Mouse (Mus musculus): ENCODE data around the gene Ctbp2.

Ctbp2 gene

GRCm38 (mm10) chr7:133008663-133009062 is 115.5 kb downstream of the Ctbp2 start:
- DNase-seq (ENCODE audit: low read depth, low spot score), result no peak

DNA sequence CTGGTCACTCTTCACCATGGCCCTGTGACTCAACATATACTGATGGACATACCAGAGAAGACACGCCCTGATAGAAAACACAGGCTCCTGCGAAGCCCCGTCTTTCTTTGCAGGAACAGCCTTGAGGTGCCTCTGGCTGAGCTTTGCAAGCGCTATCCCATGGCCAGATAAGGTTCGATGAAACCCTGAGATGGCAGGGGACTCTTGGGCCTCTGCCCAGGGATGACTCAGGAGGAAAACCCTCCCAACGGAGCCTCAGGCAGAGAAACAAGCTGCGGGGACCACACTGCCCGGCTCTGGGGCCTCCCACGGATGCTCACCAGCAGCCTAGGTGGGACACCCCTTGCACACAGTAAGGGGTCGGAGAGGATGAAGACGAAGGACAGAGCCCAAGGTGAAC is 116.8 kb downstream of the Ctbp2 start:
- no peak for DNase-seq (ENCODE audit: low read depth, low spot score)

DNA sequence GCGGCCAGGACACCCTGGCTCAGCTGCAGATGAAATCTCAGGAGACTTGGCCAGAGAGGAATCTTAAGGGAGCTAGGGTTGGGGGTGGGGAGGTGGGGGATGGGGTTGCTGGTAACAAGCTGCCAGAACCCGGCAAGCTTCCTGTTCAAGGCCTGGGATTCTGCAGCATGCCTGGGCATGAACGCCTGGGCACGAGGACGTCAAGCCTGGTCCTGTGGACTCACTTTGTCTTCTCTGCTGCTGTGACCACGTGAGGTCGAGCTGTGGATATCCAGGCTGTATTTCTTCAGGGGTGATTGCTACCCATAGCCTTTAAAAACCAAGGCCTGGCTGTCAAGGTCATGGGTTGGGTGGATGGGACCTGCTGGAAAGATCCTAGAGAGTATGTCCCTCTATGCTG is 118.4 kb downstream of the Ctbp2 start:
- DNase-seq (ENCODE audit: low read depth, low spot score), result no peak

DNA sequence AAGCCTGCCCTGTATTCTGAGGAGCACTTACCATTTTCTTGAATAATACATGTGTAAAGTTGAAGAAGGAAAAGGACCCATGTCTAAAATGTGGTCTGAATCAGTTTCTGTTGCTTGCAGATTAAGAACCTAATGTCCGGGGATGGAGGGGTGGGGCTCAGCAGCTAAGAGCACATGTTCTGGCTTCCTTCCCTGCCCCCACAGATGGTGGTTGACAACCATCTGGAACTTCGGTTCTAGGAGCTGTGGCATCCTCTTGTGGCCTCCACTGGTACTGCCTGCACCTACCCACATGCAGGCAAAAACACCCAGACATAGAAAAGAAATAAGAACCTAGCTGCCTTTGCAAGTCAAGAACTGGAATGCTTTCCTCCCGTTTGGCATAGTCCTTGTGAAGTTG is 120.7 kb downstream of the Ctbp2 start:
- peak; percentile 37 for DNase-seq (ENCODE audit: low read depth, low spot score)

- no peak for DNase-seq (ENCODE audit: low read depth, low spot score)
These were observed 121.9 kb downstream of the Ctbp2 start for GRCm38 (mm10) chr7:133002271-133002670.

DNA sequence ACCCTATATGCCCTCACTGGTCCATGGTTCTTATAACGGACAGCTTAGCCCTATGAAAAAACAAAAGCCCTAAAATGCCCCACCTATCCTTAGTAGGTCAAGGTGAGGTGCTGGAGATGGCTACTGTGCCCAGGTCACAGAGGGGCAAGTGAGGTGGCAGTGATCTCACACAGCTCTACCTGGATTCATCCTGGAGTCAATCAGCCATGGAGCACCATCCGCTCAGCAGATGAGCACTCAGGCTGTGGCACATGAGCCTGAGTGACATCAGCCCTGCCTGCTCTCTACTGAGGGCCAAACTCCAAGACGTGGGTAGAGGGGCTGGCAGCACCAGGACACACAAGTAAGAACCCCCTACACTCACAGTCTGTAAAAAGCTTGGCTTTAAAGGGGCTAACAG is 122.8 kb downstream of the Ctbp2 start:
- DNase-seq (ENCODE audit: low read depth, low spot score), result no peak

GRCm38 (mm10) chr7:132999061-132999460 is 125.1 kb downstream of the Ctbp2 start:
- DNase-seq (ENCODE audit: low read depth, low spot score), result no peak

DNA sequence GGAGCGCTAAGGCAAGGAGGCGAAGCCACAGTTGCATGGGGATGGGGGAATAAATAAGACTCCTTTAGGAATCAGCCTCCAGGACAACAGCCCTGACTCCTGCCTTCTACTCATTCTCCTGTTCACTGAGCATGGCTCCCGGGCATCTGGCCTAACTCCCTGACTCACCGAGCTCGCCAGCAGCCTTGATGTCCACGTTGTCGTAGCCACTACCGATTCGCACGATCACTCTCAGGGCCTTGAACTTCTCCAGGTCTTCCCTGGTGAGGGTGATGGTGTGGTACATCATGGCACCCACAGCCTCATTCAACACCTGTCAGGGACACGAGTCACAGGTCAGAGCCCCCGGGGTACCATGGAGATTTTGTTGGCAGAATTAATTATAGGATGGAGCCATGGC is 125.5 kb downstream of the Ctbp2 start:
- no peak for DNase-seq (ENCODE audit: low read depth, low spot score)

GRCm38 (mm10) chr7:132996391-132996790 is 127.8 kb downstream of the Ctbp2 start:
- no peak for DNase-seq (ENCODE audit: low read depth, low spot score)

DNA sequence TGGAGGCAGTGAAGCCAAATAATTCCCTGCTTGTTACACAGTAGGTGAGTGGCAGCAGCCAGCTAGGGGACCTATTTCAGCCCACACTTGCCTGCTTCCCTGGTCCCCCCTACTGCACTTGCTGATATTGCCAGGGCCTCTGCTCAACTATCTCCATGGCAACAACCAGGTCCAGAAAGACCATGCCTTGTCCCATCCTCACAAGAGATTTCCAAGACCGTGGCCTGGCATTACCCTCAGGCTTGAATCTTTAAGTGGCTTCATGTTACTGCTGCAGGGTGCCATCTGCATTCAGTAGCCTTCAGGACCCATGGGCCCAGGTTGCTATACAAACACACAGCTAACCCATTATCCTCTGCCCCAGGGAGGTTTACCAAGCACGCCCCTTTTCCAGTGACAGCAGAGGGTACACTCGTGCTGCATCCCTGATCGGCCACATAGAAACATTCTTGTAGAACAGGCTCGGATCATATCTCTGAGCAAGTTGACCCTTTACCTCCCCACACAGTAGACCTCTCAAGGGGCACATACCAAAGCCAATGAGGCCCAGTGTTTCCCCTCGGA is 129.4 kb downstream of the Ctbp2 start:
- no peak for DNase-seq (ENCODE audit: low read depth, low spot score)

DNA sequence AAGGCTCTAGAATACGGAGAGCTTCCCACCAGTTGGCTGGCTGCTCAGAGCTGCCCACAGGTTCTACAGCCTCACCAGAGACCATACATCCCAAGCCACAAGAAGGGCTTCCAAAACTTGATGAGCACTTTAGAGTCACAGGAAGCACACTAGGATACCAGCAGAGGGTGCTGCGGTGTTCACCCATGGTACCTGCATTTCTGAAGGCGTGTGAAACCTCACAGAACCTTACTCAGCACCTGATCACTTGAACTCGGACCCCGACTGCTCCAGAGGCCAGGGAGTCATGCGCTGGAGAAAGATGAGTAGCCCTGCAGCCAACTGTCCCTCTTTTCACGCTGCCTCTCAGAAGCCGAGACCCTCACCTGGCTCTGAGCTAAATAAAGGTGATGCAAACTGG is 130.0 kb downstream of the Ctbp2 start:
- DNase-seq (ENCODE audit: low read depth, low spot score), result no peak

DNA sequence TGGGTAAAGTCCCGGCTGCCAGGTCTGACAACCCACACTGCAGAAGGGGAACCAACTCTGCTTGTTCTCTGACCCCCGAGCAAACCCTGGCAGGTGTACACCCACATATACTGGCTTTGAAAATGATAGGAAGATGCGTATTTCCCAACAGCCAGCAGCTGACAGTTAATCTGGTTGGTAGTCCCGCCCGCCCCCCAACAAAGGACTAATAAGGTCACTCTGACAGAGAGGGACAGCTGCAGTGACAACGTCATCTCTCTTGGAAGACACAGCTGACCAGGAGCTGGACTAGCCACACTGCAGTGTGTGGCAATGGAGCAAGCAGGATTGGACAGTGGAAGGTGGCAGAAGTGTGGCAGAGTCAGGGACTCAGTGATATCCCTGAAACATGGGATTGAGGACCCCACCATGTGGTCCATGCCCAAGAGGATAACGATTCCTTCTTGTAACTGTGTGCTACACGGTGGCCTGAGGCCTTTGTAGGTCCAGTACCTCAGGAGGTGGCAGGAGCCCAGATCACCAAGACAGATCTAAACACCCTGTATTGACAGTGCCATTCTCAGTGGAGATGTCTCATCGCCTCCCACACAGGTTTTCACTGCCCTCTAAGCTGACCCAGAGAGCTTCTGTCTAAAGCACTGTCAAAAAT is 131.1 kb downstream of the Ctbp2 start:
- DNase-seq (ENCODE audit: low read depth, low spot score), result no peak

DNA sequence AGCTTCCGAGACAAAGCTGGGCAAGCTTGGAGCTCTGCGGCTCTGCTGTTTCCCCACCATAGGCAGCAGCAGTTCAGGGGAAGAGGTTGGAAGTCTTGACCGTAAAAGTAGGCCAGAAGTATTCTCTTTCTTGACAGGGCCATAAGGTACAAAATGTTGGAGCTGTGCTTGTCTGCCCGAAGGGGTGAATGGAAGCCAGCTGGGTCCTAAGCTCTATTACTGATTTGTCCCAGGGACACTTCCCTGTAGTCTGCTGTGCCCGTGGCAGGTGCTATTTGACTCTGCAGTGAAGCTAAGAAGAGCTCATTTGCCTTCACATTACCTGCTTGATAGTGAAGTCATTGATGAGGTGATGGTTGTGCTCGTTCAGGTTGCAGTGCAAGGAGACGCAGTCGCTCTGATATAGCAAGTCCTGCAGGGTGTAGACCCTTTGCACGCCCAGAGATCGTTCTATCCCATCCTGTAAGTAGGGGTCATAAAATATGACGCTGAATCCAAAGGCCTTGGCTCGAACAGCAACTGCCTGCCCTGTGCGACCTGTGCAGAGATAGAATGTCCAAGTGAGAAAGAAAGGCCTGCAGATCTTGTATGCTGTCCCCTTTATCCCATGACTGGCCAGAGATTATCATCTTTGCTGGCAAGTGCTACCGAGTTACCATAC is 132.8 kb downstream of the Ctbp2 start:
- no peak for DNase-seq (ENCODE audit: low read depth, low spot score)

GRCm38 (mm10) chr7:132989839-132990238 is 134.3 kb downstream of the Ctbp2 start:
- DNase-seq (ENCODE audit: low read depth, low spot score), result no peak

DNA sequence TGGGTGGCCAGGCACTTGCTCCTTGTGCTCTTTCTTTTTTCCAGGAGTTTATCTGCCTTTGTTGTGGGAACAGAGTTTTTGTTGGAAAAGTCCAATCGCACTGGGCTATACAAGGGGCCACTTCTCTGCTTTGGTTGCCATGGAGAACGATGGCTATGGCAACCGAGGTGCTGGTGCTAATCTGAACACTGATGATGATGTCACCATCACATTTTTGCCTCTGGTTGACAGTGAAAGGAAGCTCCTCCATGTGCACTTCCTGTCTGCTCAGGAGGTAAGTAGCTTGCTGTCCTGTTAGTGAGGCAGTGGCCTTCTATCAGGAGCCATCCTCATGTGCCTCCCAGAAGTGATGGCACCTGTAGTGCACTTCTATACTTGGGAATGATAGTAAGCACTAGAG is 141.5 kb downstream of the Ctbp2 start:
- DNase-seq (ENCODE audit: low read depth, low spot score), result no peak

DNA sequence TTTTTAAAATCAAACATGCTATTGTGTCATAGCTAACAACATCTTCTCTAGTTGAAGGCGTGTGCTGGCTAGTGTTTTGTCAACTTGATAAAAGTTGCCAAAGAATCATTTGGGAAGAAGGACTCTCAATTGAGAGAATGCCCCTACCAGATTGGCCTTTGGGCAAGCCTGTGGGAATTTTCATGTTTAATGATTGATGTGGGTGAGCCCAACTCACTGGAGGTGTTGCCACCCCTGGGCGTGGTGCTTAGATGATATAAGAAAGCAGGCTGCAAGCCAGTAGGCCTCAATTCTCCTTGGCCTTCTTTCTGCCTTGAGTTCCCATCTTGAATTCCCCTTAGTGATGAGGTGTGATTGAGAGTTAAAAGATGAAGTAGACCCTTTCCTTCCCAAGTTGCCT is 146.2 kb downstream of the Ctbp2 start:
- no peak for DNase-seq (ENCODE audit: low read depth, low spot score)

GRCm38 (mm10) chr7:132976079-132976478 is 148.1 kb downstream of the Ctbp2 start:
- DNase-seq (ENCODE audit: low read depth, low spot score), result no peak

GRCm38 (mm10) chr7:132972079-132972478 is 152.1 kb downstream of the Ctbp2 start:
- no peak for DNase-seq (ENCODE audit: low read depth, low spot score)

GRCm38 (mm10) chr7:132965707-132966106 is 158.4 kb downstream of the Ctbp2 start:
- no peak for DNase-seq (ENCODE audit: low read depth, low spot score)

DNA sequence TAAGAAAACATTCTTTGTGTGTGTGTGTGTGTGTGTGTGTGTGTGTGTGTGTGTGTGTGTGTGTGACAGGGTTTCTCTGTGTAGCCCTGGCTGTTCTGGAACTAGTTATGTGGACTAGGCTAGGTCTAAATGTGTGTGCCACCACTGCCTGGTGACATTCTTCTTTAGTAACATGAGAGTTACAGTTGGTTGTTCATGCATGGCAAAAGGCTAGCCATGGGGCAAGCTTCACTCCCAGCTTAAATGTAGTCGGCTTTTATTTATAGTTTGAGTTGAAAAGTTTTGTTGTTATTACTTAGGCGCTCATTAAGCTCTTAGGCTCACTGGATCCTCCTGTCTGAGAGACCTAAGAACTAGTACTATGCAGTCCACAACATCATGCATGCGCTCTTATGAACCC is 159.8 kb downstream of the Ctbp2 start:
- no peak for DNase-seq (ENCODE audit: low read depth, low spot score)

DNA sequence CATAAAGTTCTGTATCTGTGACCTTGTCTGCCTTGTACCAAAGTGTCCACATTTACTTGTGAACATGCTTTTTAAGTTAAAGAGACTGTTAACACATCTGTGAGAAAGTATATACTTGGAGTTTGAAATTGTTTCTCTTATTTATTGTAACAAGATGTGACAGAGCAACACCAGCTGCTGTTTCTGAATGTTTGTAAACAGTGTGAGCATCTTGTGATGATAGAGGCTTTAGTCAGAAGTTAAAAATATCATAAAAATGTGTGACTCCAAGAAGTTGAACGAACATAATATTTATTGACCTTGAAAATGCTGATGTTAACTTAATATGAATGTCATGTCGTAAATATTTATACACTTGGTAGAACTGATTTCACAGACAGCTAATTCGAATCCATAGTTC is 173.5 kb downstream of the Ctbp2 start:
- DNase-seq (ENCODE audit: low read depth, low spot score), result no peak

GRCm38 (mm10) chr7:132949968-132950367 is 174.2 kb downstream of the Ctbp2 start:
- DNase-seq (ENCODE audit: low read depth, low spot score), result no peak

GRCm38 (mm10) chr7:132940569-132940968 is 183.6 kb downstream of the Ctbp2 start:
- DNase-seq (ENCODE audit: low read depth, low spot score), result no peak

Data from brain, embryonic 18.5 days (tissue).